Mouse (Mus musculus): ENCODE measurements around the gene Naxd.

DNA sequence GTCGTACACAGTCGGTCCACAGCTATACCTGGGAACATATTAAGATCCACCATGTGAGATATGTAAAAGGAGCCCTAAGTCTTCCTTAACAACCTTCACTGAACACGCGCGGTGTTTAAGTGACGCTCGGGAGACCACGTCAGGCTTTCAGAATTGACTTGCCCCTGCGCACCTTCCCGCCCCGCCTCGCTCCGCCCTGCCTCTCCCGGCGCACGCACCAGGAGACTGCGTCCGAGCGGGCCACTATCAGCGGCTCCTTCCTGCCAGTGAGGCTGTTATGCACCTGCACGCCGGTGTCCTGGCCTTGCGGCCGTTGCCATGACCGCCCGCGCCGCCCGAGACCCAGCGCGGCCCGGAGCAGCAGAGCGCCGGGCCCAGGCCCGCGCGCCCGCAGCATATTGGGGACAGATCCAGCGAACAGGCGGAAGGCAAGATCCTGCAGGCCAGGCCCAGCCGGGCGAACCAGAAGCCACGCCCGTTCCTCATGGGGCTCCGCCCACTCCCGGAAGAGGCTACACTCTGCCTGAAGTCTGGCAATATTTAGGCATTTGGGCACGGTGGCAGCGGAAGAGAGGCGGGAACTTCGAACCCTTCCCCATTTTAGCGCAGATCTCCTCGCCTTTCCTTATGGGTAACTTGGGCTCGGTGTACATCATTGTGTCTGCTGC lies 53.1 kb downstream of the Naxd start, which contains the start of gene Cars2:
- no peak for TF ChIP-seq CTCF (conservative IDR thresholded peaks at IDR 0.05; ENCODE audit: low read length)
- TF ChIP-seq POU5F1 (IDR thresholded peaks at IDR 0.05; ENCODE audit: borderline replicate concordance, low read length): no peak
